Mouse (Mus musculus): ENCODE data around the gene Sorcs3. TPM values are rescaled to one million over a fixed set of nuclear protein-coding genes. Genes with fewer than 3 reads are reported as not detected.

Sorcs3 gene
- polyA plus RNA-seq, 1 experiment from 2014 or later: 0.99 TPM

DNA sequence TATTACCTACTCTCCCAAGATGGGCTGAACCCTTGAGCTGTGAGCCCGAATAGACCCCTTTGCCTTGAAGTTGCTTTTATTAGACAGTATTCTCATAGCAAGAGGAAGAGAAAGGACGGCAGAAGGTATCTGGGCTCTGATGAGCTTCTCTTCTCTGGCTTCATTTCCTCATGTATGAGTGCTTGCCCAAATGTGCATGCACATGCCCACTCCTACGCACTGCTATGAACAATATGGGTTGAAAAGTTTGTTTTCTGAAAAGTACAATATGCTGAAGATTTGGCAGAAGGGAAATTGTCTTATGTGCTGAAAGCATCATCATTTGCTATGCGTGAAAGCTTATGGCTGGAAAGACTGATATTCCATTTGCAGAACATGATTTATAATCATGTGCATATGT, 223.4 kb downstream of the Sorcs3 start:
- Histone ChIP-seq H3K27me3 (ENCODE audit: low read depth, poor library complexity, severe bottlenecking) (no peaks in the 10 kb centered on the region), H3K9me3 (replicated peaks) (no peaks in the 10 kb centered on the region), H3K4me3 (no peak overlapping the region), H3K36me3 (no peaks in the 10 kb centered on the region), H3K27ac (replicated peaks) (no peak overlapping the region), H3K4me1 (peaks cover 6% of the 10 kb centered on the region; the same call in 1 of the 2 replicates)
- no peak for DNase-seq (ENCODE audit: low spot score)
- WGBS: 88% methylated on average over 4 of the region's 4 CpGs

DNA sequence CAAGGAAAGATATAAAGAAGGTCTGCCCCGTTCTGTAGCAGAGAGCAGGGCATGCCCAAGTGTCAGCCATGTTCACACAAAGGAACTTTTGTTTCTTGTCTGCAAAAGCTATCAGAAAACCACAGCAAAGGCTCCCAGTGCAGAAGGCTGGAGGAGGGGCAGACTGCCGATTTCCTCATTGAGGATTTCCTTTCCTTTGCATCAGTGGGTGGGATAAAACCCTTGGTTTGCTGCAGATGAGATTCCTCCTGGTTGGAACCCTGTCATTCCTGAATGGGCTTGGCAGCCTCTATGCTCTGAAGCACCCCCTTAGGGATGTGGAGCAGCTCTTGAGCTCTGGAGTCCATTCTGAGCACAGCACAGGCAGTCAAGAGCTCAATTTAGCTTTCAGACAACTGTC, 223.9 kb downstream of the Sorcs3 start:
- no peak for DNase-seq (ENCODE audit: low spot score)

DNA sequence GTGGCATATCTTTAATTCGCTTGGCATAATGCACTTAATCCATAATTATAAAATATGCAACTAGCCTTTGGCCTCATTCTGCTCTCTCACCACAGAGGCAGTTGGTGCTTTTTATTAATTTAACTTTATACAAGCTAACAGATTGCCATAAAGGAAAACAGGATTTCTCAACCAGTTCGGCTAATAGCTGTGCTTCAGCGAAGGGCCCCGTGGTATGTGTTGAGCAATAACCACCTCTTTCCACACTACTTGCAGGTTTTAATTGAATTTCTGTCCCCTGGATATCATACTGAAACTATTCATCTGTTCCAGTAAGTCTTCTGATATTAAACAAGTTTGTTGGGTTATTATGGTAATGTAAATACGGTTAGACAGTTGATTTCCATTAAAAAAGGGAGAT, 224.5 kb downstream of the Sorcs3 start:
- H3K27me3 ChIP-seq (ENCODE audit: low read depth, poor library complexity, severe bottlenecking): no peaks in the 10 kb centered on the region
- peaks cover 6% of the 10 kb centered on the region; the same call in 1 of the 2 replicates for H3K4me1 ChIP-seq
- no peaks in the 10 kb centered on the region for H3K36me3 ChIP-seq
- no peaks in the 10 kb centered on the region for H3K9me3 ChIP-seq (replicated peaks)
- 94% methylated on average over 5 of the region's 5 CpGs for WGBS
- no peak overlapping the region for H3K4me3 ChIP-seq
- no peak overlapping the region for H3K27ac ChIP-seq (replicated peaks)
- DNase-seq (ENCODE audit: low spot score): no peak

More for the DNA sequence above, 223.9 kb downstream of the Sorcs3 start:
- Histone ChIP-seq H3K36me3 (no peaks in the 10 kb centered on the region), H3K27ac (replicated peaks) (no peak overlapping the region), H3K4me3 (no peak overlapping the region), H3K4me1 (peaks cover 6% of the 10 kb centered on the region; the same call in 1 of the 2 replicates), H3K9me3 (replicated peaks) (no peaks in the 10 kb centered on the region), H3K27me3 (ENCODE audit: low read depth, poor library complexity, severe bottlenecking) (no peaks in the 10 kb centered on the region)
- 15% methylated on average over 2 of the region's 2 CpGs for whole genome bisulfite sequencing

DNA sequence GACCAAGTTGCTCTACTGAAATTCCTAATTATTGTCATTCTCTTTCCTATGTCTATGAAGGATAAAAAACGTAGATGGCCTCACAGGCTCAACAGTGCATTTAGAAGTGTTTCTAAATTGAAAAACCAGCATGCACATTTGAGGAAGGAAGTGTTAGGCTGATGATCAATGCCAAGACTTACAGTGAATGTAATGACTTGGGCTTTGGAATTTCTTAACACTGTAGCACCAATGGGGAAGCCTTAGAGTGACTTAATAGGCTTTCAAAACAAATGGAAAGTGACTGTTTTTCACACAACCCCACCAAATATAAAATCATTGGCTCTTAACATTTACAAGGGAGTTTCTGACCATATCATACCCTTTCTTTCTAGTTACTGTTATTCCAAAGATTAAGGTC, 232.6 kb downstream of the Sorcs3 start:
- DNase-seq (ENCODE audit: low spot score): no peak
- Histone ChIP-seq H3K4me3 (no peak overlapping the region), H3K27ac (replicated peaks) (no peak overlapping the region), H3K36me3 (no peaks in the 10 kb centered on the region), H3K9me3 (replicated peaks) (no peaks in the 10 kb centered on the region), H3K27me3 (ENCODE audit: low read depth, poor library complexity, severe bottlenecking) (no peaks in the 10 kb centered on the region), H3K4me1 (no peaks in the 10 kb centered on the region)
- WGBS: 86% methylated on average over 1 of the region's 1 CpGs

- H3K4me3 ChIP-seq: no peak overlapping the region
- WGBS: 95% methylated on average over 5 of the region's 5 CpGs
- no peak for DNase-seq (ENCODE audit: low spot score)
Observed at GRCm38 (mm10) chr19:48461141-48461540, 255.3 kb downstream of the Sorcs3 start.

DNA sequence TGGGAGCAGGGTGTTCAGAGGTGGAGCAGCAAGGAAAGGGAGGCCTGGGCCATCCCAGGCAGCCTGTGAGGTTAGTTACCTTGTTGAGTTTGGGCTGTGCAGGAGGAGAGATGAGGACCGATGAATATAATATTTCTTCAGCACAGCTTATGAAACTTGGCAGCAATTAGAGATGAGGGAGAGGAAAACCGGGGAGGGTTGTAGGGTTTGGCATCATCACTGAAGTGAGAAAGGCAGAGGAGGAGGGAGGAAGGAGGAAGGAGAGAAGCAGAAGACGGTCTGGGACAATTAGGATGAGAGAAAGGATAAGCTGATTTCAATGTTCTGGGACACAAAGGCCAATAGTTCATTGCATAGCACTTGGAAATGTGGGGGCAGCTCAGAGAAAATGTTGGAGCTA, 256.6 kb downstream of the Sorcs3 start:
- no peaks in the 10 kb centered on the region for H3K4me1 ChIP-seq
- no peak overlapping the region for H3K27ac ChIP-seq (replicated peaks)
- no peak overlapping the region for H3K4me3 ChIP-seq
- no peaks in the 10 kb centered on the region for H3K36me3 ChIP-seq
- WGBS: 92% methylated on average over 3 of the region's 3 CpGs
- no peak for DNase-seq (ENCODE audit: low spot score)
- H3K9me3 ChIP-seq (replicated peaks): no peaks in the 10 kb centered on the region
- H3K27me3 ChIP-seq (ENCODE audit: low read depth, poor library complexity, severe bottlenecking): no peaks in the 10 kb centered on the region

More at GRCm38 (mm10) chr19:48461141-48461540, 255.3 kb downstream of the Sorcs3 start:
- Histone ChIP-seq H3K27ac (replicated peaks) (no peak overlapping the region), H3K4me1 (no peaks in the 10 kb centered on the region), H3K27me3 (ENCODE audit: low read depth, poor library complexity, severe bottlenecking) (no peaks in the 10 kb centered on the region), H3K9me3 (replicated peaks) (no peaks in the 10 kb centered on the region), H3K36me3 (no peaks in the 10 kb centered on the region)

DNA sequence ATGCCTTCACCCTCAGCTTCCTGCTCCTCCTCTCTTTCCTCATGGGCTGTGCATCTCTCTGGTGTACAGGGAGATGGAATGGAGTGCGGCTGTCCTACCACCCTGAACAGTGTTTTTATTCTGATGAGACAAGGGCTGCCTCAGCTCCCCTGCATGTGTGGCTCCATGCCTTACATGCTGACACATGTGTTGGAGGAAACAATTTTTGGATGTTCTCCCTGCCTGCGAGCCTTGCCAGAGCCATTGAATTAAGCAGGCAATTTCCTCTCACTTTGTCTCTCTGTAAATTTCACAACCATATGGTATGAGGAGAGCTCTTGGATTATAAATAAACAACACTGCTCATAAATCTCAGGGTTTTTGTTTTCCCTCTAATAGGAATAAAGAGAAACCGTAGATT, 257.7 kb downstream of the Sorcs3 start:
- Histone ChIP-seq H3K27me3 (ENCODE audit: low read depth, poor library complexity, severe bottlenecking) (no peaks in the 10 kb centered on the region), H3K4me3 (no peak overlapping the region), H3K4me1 (no peaks in the 10 kb centered on the region), H3K9me3 (replicated peaks) (no peaks in the 10 kb centered on the region), H3K36me3 (no peaks in the 10 kb centered on the region), H3K27ac (replicated peaks) (no peak overlapping the region)
- DNase-seq (ENCODE audit: low spot score): no peak
- WGBS: 92% methylated on average over 3 of the region's 3 CpGs

- Histone ChIP-seq H3K27ac (replicated peaks) (no peak overlapping the region), H3K36me3 (no peaks in the 10 kb centered on the region), H3K27me3 (ENCODE audit: low read depth, poor library complexity, severe bottlenecking) (no peaks in the 10 kb centered on the region), H3K9me3 (replicated peaks) (no peaks in the 10 kb centered on the region), H3K4me3 (no peak overlapping the region), H3K4me1 (no peaks in the 10 kb centered on the region)
- WGBS: 86% methylated on average over 4 of the region's 4 CpGs
- DNase-seq (ENCODE audit: low spot score): no peak
Observed at GRCm38 (mm10) chr19:48467471-48467870, 261.6 kb downstream of the Sorcs3 start.

GRCm38 (mm10) chr19:48469791-48470410, 264.1 kb downstream of the Sorcs3 start:
- Histone ChIP-seq H3K4me1 (no peaks in the 10 kb centered on the region), H3K9me3 (replicated peaks) (no peaks in the 10 kb centered on the region), H3K36me3 (no peaks in the 10 kb centered on the region), H3K27me3 (ENCODE audit: low read depth, poor library complexity, severe bottlenecking) (no peaks in the 10 kb centered on the region), H3K4me3 (no peak overlapping the region), H3K27ac (replicated peaks) (no peak overlapping the region)
- no peak for DNase-seq (ENCODE audit: low spot score)
- 84% methylated on average over 4 of the region's 4 CpGs for WGBS

- Histone ChIP-seq H3K4me1 (no peaks in the 10 kb centered on the region), H3K9me3 (replicated peaks) (no peaks in the 10 kb centered on the region), H3K4me3 (no peak overlapping the region), H3K27me3 (ENCODE audit: low read depth, poor library complexity, severe bottlenecking) (no peaks in the 10 kb centered on the region), H3K36me3 (no peaks in the 10 kb centered on the region), H3K27ac (replicated peaks) (no peak overlapping the region)
- no peak for DNase-seq (ENCODE audit: low spot score)
- WGBS: 66% methylated on average over 5 of the region's 5 CpGs
Observed at GRCm38 (mm10) chr19:48471927-48472326, 266.1 kb downstream of the Sorcs3 start.

DNA sequence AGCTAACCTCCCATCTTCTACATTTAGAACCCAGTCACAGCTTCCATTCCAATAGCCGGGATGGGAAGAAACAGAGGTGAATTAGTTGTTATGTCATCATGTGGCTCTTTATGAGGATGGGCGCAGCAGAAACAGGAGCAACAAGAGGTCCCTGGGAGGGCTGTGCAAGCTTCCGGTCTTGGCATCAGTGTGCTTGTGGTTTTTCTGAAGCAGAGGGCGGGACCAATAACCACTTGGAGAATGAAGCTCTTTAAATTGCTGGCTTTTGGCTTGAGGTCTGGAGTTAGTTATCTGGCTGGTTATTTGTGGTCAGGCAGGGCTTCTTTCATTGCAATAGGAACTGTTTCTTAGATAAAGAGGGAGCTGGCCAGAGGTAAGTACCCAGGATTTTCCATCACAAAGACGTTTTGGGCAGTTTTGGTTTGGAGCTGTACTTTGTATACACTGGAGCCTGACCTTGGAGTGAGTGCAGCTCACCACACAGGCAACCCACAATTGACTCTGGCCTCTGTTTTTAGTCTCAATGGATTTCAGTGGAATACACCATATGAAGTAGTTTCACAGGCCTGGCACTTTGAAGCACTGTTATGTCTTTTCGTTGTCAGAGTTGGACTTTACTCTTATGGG, 270.1 kb downstream of the Sorcs3 start:
- 81% methylated on average over 6 of the region's 6 CpGs for WGBS
- Histone ChIP-seq H3K9me3 (replicated peaks) (no peaks in the 10 kb centered on the region), H3K4me3 (no peak overlapping the region), H3K36me3 (no peaks in the 10 kb centered on the region), H3K4me1 (no peaks in the 10 kb centered on the region), H3K27ac (replicated peaks) (no peak overlapping the region), H3K27me3 (ENCODE audit: low read depth, poor library complexity, severe bottlenecking) (no peaks in the 10 kb centered on the region)
- no peak for DNase-seq (ENCODE audit: low spot score)

DNA sequence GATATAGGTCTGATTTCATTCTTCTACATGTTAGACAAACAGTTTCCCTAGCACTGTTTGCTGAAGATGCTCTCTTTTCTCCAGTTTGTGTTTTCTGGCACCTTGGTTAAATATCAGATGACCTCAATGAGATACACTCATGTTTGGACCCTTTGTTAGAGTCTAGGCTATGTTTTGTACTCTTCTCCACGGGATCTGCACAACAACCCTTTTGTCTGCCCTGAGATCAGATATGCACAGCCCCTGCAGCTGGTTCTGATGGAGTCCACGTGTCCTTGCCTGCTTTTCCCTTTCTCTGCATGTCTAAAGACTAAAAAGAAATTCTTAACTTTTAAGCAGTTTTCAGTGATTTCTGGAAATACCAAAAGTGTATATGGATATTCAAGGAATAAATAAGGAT, 273.0 kb downstream of the Sorcs3 start:
- no peak for DNase-seq (ENCODE audit: low spot score)
- WGBS: 59% methylated on average over 2 of the region's 2 CpGs
- Histone ChIP-seq H3K4me3 (no peak overlapping the region), H3K9me3 (replicated peaks) (no peaks in the 10 kb centered on the region), H3K36me3 (no peaks in the 10 kb centered on the region), H3K27me3 (ENCODE audit: low read depth, poor library complexity, severe bottlenecking) (no peaks in the 10 kb centered on the region), H3K4me1 (no peaks in the 10 kb centered on the region), H3K27ac (replicated peaks) (no peak overlapping the region)

GRCm38 (mm10) chr19:48482946-48483345, 277.1 kb downstream of the Sorcs3 start:
- no peaks in the 10 kb centered on the region for H3K4me1 ChIP-seq
- no peaks in the 10 kb centered on the region for H3K9me3 ChIP-seq (replicated peaks)
- no peak for DNase-seq (ENCODE audit: low spot score)
- H3K27ac ChIP-seq (replicated peaks): no peak overlapping the region
- no peaks in the 10 kb centered on the region for H3K36me3 ChIP-seq
- WGBS: 92% methylated on average over 3 of the region's 3 CpGs
- no peaks in the 10 kb centered on the region for H3K27me3 ChIP-seq (ENCODE audit: low read depth, poor library complexity, severe bottlenecking)
- H3K4me3 ChIP-seq: no peak overlapping the region

Measured in midbrain, embryonic 10.5 days (tissue).